Comparison of ENCODE assay signal across 2 mouse cellular contexts in the genomic region with DNA sequence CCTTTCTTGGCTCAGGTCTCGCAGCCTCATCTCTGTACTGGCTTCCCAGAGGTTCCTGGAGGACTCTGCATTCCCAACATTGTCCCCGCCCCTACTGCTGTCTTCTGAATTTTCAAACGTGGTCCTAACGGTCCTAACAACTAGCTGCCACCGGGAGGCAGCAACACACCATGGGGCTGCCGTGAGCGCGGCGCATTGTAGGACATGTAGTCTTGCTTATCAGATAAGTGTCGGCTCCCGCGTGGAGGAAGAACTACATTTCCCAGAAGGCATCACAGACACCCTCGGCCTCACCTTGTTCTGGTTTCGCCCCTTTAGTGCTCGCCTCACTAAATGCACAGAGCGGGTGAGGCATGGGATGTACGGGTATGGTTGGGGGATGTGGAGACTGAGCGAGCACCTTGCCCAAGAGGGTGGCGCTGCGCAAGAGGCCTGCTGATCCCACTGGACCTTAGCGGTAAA.
TF ChIP-seq lines count a peak whose summit lies in the region.

No protein-coding gene starts in this region.

TF ChIP-seq in C2C12, 6 proteins besides CTCF, POLR2A, EP300 and RAD21:
- no peak for TF ChIP-seq CEBPB (IDR thresholded peaks at IDR 0.05; ENCODE audit: low read depth)
- TF ChIP-seq MAX (IDR thresholded peaks at IDR 0.05): peak; percentile 12

TF ChIP-seq in myocyte, 11 proteins besides CTCF, POLR2A, EP300 and RAD21:
- no peak for TF ChIP-seq MYOG (IDR thresholded peaks at IDR 0.05; ENCODE audit: control insufficient read depth in 1 of 3, insufficient read depth in 1 of 3, insufficient read length in 2 of 3, low read depth in 2 of 3)
- no peak for TF ChIP-seq REST (IDR thresholded peaks at IDR 0.05; ENCODE audit: insufficient read depth, insufficient read length)
- no peak for TF ChIP-seq SRF (IDR thresholded peaks at IDR 0.05; ENCODE audit: control insufficient read depth, insufficient read length, low read depth)
- TF ChIP-seq E2F4 (IDR thresholded peaks at IDR 0.05; ENCODE audit: insufficient read depth): no peak
- TF ChIP-seq MAX (IDR thresholded peaks at IDR 0.05; ENCODE audit: low read depth): no peak
- TF ChIP-seq USF1 (IDR thresholded peaks at IDR 0.05; ENCODE audit: low read depth): no peak
- no peak for TF ChIP-seq CEBPB (IDR thresholded peaks at IDR 0.05; ENCODE audit: insufficient read depth, poor library complexity, severe bottlenecking)
